Mouse (Mus musculus): ENCODE results near the gene Cdk2ap2.

DNA sequence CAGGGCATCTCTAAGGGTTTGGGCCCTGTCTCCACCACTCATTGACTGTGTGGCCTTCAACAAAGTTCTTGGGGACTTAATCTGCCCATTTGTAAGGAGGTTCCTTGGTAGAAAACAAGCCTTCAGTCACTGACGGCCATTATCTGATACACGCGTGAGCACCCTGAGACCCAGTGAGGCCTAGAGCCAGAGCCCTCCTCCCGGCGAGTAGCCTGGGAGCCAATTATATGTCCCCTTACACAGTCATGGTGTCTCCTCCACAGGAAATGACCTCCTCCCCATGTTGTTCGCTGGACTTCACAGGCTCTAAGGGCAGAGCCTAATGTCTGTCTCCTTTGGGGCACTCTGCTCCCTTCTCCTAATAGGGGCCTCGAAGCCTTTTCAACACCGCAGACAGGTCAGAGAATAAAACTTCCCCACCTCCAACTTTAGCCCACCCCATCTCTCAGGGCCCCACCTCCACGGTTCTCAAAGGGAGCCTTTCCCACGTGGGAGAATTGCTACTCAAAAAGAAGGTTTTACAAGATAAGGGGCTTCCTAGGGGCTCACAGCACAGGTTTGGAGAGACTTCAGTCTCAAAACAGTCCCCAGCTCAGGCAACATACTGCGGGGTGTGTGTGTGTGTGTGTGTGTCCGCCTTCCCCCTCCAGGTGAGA, 49.5 kb downstream of the Cdk2ap2 start:
- TF ChIP-seq CTCF (IDR thresholded peaks at IDR 0.05; ENCODE audit: low read depth) (no peak), EP300 (IDR thresholded peaks at IDR 0.05; ENCODE audit: low read depth) (no peak)
